Mouse (Mus musculus): Measurements from ENCODE around the gene Rnf114. TPM values are rescaled to one million over a fixed set of nuclear protein-coding genes. Genes with fewer than 3 reads are reported as not detected.
A peak's percentile ranks its signal among the peaks of the same experiment; 100 is the strongest.

The Rnf114 gene
- total RNA-seq, 2 experiments from 2014 or later: 72.0 to 72.3 TPM

GRCm38 (mm10) chr2:167503896-167504349, 11.5 kb downstream of the Rnf114 start:
- DNase-seq: peak; percentile 67 to 75

DNA sequence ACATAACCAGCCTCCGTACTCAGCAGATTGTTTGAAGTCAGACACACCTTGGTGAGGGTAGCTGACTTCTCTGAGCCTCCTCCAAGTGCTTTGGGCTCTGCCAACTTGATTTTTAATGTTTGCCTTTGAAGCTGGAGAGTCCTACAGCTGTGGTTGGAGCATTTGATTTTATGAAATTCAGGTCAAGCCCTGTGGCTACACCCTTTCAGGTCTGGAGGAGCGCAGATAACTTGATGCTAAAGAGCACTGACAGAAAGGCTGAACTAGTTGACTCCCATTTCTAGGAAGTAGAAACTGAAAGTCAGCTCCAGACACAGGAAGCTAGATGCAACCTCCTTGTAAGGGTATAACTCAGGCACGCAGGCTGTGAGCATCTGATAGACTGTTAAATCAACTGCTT, 12.7 kb downstream of the Rnf114 start:
- DNase-seq: no peak

DNA sequence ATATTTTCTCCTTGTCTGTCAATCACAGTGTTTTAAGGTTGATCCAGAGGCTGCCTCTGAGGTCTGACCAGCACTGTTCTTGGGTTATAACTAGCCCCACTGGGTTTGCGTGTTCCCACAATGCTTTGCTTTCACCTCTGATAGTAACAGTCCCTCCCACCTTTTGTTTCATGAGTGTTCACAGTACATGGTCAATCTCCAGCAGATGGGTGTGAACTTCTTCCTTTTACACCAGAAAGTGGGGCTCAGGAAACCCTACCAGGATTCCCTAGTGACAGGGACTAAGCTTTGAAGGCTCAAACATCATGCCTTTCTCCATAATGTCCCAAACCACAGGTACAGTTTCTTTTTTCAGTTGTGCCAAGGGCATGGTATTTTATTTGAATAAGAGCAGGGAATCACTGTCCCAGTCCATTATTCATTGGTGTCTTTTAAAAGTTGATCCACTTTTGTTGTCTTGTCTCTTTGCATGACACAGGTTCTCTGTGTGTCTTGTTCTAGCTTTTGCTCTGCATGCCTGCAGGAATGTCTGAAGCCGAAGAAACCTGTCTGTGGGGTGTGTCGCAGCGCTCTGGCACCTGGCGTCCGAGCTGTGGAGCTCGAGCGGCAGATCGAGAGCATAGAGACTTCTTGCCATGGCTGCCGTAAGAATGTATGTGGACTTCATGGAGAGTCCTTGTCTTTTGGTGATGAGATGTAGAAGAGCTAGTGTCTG, 14.3 kb downstream of the Rnf114 start:
- DNase-seq: no peak

GRCm38 (mm10) chr2:167507719-167508385, 15.4 kb downstream of the Rnf114 start:
- DNase-seq: no peak

GRCm38 (mm10) chr2:167508569-167508968, 16.1 kb downstream of the Rnf114 start:
- DNase-seq: no peak

DNA sequence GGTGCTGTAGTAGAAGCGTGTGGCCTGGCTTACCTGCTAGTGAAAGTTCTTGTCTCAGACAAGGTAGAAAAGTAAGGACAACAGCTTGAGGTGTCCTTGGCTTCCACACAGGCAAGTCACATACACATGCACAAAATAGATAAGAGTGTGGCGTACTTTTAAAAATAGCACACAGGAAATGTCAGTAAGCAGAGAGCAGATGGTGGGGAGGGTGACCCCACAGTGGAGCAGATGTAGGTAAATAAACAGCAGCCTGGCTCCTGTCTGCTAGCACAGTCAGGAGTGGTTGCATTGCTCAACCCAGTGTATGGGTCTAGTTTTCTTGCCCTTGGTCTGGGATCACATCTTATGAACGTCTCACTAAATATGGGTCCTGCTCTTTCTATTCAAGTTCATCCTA, 18.0 kb downstream of the Rnf114 start:
- peak; percentile 49 to 65 for DNase-seq

DNA sequence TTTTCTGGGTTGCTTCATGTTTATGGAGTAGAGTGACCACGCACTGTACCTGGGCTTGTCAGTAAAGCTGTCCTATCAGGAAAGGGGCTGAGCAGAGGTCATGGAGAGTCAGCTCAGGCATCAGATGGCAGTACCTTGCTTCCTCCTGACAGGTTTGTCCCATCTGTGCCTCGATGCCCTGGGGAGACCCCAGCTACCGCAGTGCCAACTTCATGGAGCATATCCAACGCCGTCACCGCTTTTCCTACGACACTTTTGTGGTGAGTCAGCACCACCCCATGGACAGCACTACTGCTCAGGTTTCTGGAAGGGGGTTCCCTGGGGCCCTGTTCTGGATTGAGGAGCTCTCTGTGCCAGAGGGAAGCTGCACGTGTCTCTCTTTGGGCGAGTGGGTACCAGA, 19.9 kb downstream of the Rnf114 start:
- no peak for DNase-seq

- DNase-seq: no peak
Observed at GRCm38 (mm10) chr2:167512970-167513369, 20.5 kb downstream of the Rnf114 start.

- no peak for DNase-seq
Observed at GRCm38 (mm10) chr2:167514641-167515040, 22.2 kb downstream of the Rnf114 start.

GRCm38 (mm10) chr2:167515688-167516087, 23.2 kb downstream of the Rnf114 start:
- DNase-seq: no peak

- DNase-seq: no peak
Observed at GRCm38 (mm10) chr2:167519606-167520252, 27.3 kb downstream of the Rnf114 start.

DNA sequence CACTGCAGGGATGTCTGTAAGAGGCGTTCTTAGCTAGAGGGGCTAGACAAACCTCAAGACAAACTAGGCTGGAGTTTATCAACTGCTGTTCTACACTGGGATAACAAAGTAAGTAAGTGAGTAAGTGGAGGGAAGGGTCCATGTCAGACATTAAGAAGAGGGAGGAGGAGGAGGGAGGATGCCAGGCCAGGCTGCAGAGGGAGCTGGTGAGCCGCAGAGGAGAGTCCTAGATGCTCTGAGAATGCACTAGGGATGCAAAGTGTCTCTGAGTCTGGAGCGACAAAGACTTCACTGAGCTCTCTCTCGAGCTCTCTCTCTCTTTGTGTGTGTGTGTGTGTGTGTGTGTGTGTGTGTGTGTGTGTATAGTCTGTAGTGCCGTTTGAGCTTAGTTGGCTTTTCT, 35.8 kb downstream of the Rnf114 start:
- no peak for DNase-seq

- DNase-seq: no peak
Observed at GRCm38 (mm10) chr2:167529935-167530513, 37.6 kb downstream of the Rnf114 start.

- no peak for DNase-seq
Observed at GRCm38 (mm10) chr2:167530536-167530935, 38.1 kb downstream of the Rnf114 start.

- DNase-seq: peak in 1 of 2 experiments; percentile 76
Observed at GRCm38 (mm10) chr2:167532131-167532530, 39.7 kb downstream of the Rnf114 start.

DNA sequence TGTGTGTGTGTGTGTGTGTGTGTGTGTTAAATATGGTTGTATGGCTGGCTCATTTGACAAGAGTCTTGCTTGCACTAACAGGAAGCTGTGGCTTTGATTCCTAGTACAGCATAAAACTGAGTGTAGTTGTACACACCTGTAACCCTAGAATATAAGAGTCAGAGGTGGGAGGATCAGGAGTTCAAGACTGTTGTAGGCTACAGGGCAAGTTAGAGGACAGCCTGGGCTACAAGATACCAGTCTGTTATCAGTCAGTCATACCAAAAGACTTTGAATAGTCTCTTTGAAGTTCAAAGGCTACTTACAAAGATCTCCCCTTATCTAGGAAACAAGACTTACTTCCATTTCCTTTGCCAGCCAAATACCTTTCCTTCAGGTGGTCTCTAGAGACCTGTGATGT, 41.4 kb downstream of the Rnf114 start:
- no peak for DNase-seq

GRCm38 (mm10) chr2:167536320-167536945, 44.0 kb downstream of the Rnf114 start:
- DNase-seq: no peak

DNA sequence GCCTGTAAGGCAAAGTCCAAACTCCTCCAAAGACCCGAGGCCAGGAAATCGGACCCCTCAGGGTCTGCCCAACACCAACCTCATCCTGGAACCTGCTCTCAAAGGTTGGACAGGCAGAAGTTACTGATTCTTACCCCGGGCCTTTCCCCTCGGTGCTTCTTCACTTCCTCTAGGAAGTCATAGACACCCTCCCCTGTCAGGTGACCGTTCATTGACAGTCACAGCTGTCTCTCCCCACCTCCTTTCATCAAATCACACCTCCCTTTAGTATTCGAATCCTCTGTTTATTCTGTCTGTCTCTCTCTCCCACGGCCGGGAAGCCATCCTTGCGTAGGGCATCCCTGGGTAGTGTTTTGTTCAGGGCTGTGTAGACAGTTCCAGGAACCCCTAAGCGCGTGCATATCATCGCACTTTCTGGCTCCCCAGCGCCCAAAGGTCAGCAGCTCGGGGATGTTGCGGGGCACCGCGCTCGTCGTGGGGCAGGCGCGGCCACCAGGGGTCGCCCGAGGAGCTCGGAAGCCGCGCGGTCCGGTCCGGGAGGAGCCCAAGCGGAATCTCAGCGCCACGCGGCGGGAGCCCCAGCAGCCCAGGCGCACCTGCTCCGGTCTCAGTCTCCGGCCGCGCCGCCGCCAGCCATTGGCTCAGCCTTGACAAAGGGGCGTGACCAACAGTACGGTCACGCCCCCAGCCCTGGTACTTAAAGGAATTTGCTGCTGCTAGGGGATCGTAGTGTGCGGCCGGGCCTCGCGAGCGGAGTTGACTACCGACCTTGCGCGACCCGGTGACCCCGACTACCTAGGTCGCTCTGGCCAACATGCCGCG, 45.2 kb downstream of the Rnf114 start, which contains the start of gene Snai1:
Gene Snai1 (plus strand): TSS at position 720 of the 822 bp plus-strand sequence.
- peak; percentile 90 to 96 for DNase-seq

DNA sequence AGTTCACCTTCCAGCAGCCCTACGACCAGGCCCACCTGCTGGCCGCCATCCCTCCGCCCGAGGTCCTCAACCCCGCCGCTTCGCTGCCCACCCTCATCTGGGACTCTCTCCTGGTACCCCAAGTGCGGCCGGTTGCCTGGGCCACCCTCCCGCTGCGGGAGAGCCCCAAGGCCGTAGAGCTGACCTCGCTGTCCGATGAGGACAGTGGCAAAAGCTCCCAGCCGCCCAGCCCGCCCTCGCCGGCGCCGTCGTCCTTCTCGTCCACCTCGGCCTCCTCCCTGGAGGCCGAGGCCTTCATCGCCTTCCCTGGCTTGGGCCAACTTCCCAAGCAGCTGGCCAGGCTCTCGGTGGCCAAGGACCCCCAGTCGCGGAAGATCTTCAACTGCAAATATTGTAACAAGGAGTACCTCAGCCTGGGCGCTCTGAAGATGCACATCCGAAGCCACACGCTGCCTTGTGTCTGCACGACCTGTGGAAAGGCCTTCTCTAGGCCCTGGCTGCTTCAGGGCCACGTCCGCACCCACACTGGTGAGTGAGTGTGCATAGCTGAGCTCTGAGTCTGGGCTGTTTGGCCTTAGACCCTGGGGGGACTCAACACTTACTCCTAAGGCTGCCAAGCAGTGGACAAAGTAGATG, 46.3 kb downstream of the Rnf114 start:
- DNase-seq: peak; percentile 31 to 40

DNA sequence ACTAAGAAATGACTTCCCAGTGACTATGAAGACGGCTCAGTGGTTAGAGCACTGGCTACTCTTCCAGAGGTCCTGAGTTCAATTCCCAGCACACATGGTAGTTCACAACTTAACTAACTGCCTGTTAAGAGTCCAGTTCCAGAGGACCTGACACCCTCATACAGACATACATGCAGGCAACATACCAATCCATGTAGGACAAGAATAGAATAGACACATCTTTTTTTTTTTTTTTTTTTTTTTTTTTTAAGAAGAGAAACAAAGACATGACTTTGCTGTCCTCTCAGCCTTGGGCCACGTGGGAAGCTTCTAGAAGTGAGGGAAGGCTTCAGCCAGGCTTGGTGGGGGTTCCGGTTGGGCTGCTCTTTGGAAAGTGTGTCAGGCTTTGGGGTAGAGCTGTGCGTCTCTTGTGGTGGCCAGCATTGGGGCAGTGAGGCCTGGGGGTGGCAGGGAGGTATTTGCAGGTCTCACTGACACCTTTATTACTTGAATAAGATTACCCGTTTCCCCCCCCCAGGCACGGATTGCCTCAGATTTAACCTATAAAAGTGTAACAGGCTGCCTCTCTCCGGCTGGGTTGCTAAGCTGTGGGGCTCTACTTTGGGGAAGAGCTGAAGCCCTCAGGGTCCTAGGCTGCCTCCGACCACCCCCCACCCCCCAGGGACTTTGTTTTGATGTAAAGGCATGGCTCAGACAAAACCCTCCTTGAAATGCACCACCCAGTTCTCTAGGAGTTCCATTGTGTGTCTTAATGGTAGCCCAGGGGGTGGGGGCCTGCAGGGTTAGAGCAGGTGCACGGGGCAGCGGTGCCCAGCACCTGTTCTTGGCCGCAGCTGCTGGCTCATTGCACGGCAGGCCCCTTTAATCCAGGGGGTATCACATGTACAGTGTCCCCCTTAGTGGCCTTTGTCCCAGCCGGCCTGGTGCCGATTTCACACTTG, 47.4 kb downstream of the Rnf114 start:
- DNase-seq: no peak
